Mouse (Mus musculus) layer of hippocampus, adult 8-10 months (tissue): ENCODE data around the gene Gsdma2. TPM values are rescaled to one million over a fixed set of nuclear protein-coding genes. Genes with fewer than 3 reads are reported as not detected.
A peak's percentile ranks its signal among the peaks of the same experiment; 100 is the strongest.

Source experiments
- DNase-seq, 2 experiments: peaks; one replicate each; pipeline ENCODE4 v3.0.0; 2022; ENCODE audit warnings: low spot score in 2 of 2
- total RNA-seq, 4 experiments: library from RNA; stranded (reverse); gene quantifications; 2 replicates each; pipeline ENCODE4 v1.2.4; 2022

The Gsdma2 gene
- total RNA-seq, 4 experiments from 2014 or later = not detected

DNA sequence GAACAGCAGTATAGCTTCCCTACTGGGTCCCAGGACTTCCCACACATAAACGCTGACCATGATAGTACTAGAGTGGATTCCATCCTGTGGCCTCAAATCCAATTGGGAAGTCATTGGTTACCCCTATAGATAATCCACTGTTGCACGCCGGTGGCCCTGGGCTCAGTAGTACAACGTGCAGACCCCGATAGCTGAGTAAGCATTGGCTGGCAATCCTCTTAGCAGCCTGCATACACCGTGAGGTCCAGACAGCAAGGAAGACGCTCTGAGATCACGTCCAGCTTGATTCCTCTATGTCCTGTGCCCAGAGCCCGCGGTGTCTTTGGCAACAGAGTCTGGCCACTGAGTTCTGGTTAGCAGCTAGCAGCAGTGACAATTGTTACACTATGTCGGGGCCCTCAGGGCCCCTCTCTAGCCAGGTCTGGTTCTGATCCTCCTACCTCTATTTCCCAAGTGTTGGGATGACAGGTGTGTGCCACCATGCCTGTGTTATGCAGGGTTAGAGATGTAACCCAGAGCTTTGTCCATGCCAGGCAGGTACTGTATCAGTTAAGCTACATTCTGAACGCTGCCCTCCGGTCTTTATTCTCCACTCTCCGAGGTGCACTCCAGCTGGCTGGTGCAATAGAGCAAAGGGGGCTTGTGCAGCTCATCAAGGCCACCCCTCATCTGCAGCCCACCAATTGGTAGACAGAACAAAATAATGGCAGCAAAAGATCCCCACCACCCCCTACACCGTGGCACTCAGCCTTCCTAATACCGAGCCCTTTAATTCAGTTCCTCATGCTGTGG is 52.5 kb downstream of the Gsdma2 start:
- DNase-seq = no peak

DNA sequence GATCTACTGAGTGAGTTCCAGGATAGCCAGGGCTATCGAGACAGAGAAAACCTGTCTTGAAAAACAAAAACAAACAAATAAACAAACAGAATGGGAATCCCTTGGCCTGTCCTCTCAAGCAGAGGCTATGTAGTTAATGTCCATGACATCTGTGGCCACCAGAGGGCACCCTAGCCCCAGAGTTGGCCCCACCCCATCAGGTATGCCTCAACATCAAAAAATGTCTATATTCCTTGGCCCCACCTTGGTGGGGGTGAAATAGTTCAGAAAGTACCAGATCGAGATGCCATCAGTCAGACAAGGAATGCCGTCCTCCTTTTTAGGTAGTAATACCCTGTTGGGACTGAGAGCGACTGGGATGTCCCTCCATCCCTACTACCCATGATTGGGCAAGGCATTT is 53.4 kb downstream of the Gsdma2 start:
- DNase-seq = peak in 1 of 2 experiments; percentile 79

DNA sequence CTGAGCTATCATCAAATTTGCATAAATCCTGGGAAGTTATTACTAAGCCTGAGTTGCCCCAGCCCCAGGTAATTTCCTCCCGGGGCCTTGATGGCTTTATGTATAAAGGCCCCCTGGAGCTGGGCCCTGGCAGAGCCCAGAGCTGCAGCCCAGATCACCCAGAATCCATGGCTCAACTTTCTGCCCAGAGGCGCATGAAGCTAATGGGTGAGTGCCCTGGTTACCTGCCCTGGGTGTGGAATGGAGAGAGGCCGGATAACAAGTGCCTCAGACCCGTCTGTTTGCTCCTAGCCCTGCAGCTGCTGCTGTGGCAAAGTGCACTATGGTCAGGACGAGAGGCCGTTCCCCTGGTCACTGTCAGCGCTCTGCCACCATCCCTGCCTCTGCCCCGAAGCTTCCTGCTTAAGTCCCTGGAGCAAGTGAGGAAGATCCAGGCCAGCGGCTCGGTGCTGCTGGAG is 54.7 kb downstream of the Gsdma2 start, which contains the start of gene Csf3:
TSS of gene Csf3 (plus strand) at position 51 of the 458 bp plus-strand sequence.
- no peak for DNase-seq

DNA sequence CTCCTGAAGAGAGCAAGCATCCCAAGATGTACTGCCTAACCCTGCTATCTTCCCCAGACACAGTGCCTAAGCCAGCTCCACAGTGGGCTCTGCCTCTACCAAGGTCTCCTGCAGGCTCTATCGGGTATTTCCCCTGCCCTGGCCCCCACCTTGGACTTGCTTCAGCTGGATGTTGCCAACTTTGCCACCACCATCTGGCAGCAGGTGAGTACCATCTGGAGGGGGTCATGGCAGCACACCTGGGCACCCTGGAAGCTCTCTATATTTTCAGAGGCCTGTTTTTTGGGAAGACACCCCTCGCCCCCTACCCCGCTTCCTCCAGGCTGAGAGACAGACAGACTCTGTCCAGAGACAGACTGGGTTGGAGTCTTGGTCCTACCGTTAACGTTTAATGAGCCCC is 55.8 kb downstream of the Gsdma2 start:
- no peak for DNase-seq

DNA sequence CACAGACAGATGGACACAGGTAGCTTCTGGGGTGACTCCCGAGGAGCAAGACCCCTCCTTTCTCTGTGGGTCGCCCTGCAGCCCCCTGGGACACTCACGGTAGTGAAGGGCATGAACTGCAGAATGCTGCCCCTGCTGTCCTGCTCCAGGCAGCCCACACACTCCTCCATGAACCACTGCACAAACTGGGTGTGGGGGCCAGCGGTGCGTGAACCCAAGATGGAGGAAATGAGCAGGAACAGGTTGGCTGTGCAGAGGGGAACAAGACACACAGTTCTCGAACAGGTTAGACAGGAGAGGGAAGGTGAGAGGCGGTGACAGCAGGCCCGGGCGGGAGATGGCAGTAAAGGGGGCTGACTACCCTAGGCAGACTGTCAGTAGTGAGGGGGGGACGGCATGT is 58.5 kb downstream of the Gsdma2 start:
- DNase-seq = no peak

Other genes with a start within 250 kb of the Gsdma2 start
- gene Pgap3, start 246.3 kb upstream of the Gsdma2 start, total RNA-seq = 10 to 100 TPM in 2 of 4 experiments, 1 to 10 TPM in 2; 8.7 to 11.7 (median 9.6) TPM
- gene Erbb2, start 234.3 kb upstream of the Gsdma2 start, total RNA-seq = 1 to 10 TPM; 2.1 to 3.5 (median 2.9) TPM
- 10 to 100 TPM; 83.9 to 93.8 (median 89.8) TPM for gene Mien1, start 207.8 kb upstream of the Gsdma2 start, total RNA-seq
- gene Grb7, start 200.4 kb upstream of the Gsdma2 start, total RNA-seq = 1 to 10 TPM; 2.6 to 3.5 (median 2.9) TPM
- gene Ikzf3, start 100.7 kb upstream of the Gsdma2 start, total RNA-seq = not detected
- under 1 TPM in 1 of 4 experiments, not detected in 3; 0.75 TPM for gene Zpbp2, start 95.7 kb upstream of the Gsdma2 start, total RNA-seq
- 10 to 100 TPM; 43.4 to 57.6 (median 48.9) TPM for gene Ormdl3, start 59.4 kb upstream of the Gsdma2 start, total RNA-seq
- gene Lrrc3c, start 48.5 kb upstream of the Gsdma2 start, total RNA-seq = not detected
- 10 to 100 TPM; 12.1 to 20.0 (median 14.9) TPM for gene Gm12355, start 21.1 kb upstream of the Gsdma2 start, total RNA-seq
- under 1 TPM in 1 of 4 experiments, not detected in 3; 0.27 TPM for gene Gsdma3, start 20.4 kb upstream of the Gsdma2 start, total RNA-seq
- under 1 TPM in 1 of 4 experiments, not detected in 3; 0.22 TPM for gene Gsdma, start 17.6 kb downstream of the Gsdma2 start, total RNA-seq
- 100 to 1,000 TPM; 115 to 128 (median 124) TPM for gene Psmd3, start 35.8 kb downstream of the Gsdma2 start, total RNA-seq
- not detected for gene Csf3, start 54.5 kb downstream of the Gsdma2 start, total RNA-seq
- gene Med24, start 82.7 kb downstream of the Gsdma2 start, total RNA-seq = 100 to 1,000 TPM; 118 to 162 (median 138) TPM
- 100 to 1,000 TPM; 919 to 985 (median 938) TPM for gene Thra, start 93.9 kb downstream of the Gsdma2 start, total RNA-seq
- gene Nr1d1, start 128.6 kb downstream of the Gsdma2 start, total RNA-seq = 10 to 100 TPM; 86.6 to 99.6 (median 92.7) TPM
- gene Msl1, start 148.8 kb downstream of the Gsdma2 start, total RNA-seq = 100 to 1,000 TPM; 140 to 201 (median 177) TPM
- gene Casc3, start 158.1 kb downstream of the Gsdma2 start, total RNA-seq = 10 to 100 TPM; 50.5 to 64.9 (median 59.4) TPM
- gene Rapgefl1, start 190.0 kb downstream of the Gsdma2 start, total RNA-seq = 100 to 1,000 TPM; 171 to 203 (median 197) TPM
- 10 to 100 TPM; 69.4 to 86.8 (median 80.7) TPM for gene Wipf2, start 216.9 kb downstream of the Gsdma2 start, total RNA-seq